Mouse (Mus musculus) olfactory bulb, adult 2 months (tissue): Measurements from ENCODE around the gene Plekhm1.

Source experiments
- CTCF ChIP-seq: fragments of 200-500 bp; IDR thresholded peaks from 2 replicates; pipeline ENCODE4 v1.5.1; 2012; ENCODE audit warnings: low read depth, mild to moderate bottlenecking, low read length, moderate library complexity; ENCODE audit not compliant: insufficient read depth
- POLR2A ChIP-seq: fragments of 200-500 bp; IDR thresholded peaks from 2 replicates; pipeline ENCODE4 v1.6.1; 2012; ENCODE audit warnings: mild to moderate bottlenecking, low read depth, low read length, moderate library complexity; ENCODE audit not compliant: insufficient read depth

- TF ChIP-seq CTCF (no peak), POLR2A (no peak)
Measured at GRCm38 (mm10) chr11:103378341-103378740, 34.1 kb downstream of the Plekhm1 start.
